Mouse (Mus musculus) small intestine, adult 2 months (tissue): ENCODE data around the gene Nxf1. TPM values are rescaled to one million over a fixed set of nuclear protein-coding genes. Genes with fewer than 3 reads are reported as not detected.

ENCODE experiments used
- H3K27ac ChIP-seq: fragments of 200-500 bp; 2 replicates; pipeline ENCODE4 v1.5.1; 2012; ENCODE audit warnings: low read depth, low read length, control low read depth, inconsistent platforms; ENCODE audit not compliant: insufficient read depth
- H3K27me3 ChIP-seq: fragments of 200-500 bp; 2 replicates; pipeline ENCODE4 v1.6.1; 2012; ENCODE audit warnings: mild to moderate bottlenecking, moderate library complexity, low read length, inconsistent platforms; ENCODE audit not compliant: control insufficient read depth, insufficient read depth
- H3K36me3 ChIP-seq: fragments of 200-500 bp; 2 replicates; pipeline ENCODE4 v1.6.1; 2012; ENCODE audit warnings: mild to moderate bottlenecking, low read length, control low read depth, inconsistent platforms; ENCODE audit not compliant: control insufficient read depth, insufficient read depth
- H3K4me1 ChIP-seq: fragments of 200-500 bp; 2 replicates; pipeline ENCODE4 v1.6.1; 2012; ENCODE audit warnings: low read length, inconsistent platforms, mixed read lengths; ENCODE audit not compliant: control insufficient read depth, insufficient read depth, insufficient read length
- H3K4me3 ChIP-seq: fragments of 200-500 bp; 2 replicates; pipeline ENCODE4 v1.5.1; 2012; ENCODE audit warnings: low read depth, mild to moderate bottlenecking, control low read depth, inconsistent platforms, low read length, moderate library complexity
- CTCF ChIP-seq: fragments of 200-500 bp; IDR thresholded peaks from 2 replicates; pipeline ENCODE4 v1.5.1; 2012; ENCODE audit warnings: low read depth, mild to moderate bottlenecking, control low read depth, inconsistent platforms, low read length, moderate library complexity, mixed read lengths; ENCODE audit not compliant: insufficient replicate concordance, insufficient read length; ENCODE audit errors: extremely low read depth
- POLR2A ChIP-seq: fragments of 200-500 bp; IDR thresholded peaks from 2 replicates; pipeline ENCODE4 v1.6.1; 2012; ENCODE audit warnings: low read depth, mild to moderate bottlenecking, control low read depth, inconsistent platforms, low read length, moderate library complexity
- WGBS: fragments of 180-500 bp; shearing (Covaris S2); methylation state at CpG from one replicate; pipeline ENCODE4 v1.1.7; 2018; 5-methylcytosine and 5-hydroxymethylcytosine counted together
- polyA plus RNA-seq: library from polyadenylated mRNA; depleted of rRNA; stranded (reverse); fragments of >200 nt; gene quantifications from 2 replicates; pipeline ENCODE4 v1.2.3, GENCODE M21; 2012; rRNA removed

The Nxf1 gene
- polyA plus RNA-seq, 1 experiment, result 25.4 TPM

DNA sequence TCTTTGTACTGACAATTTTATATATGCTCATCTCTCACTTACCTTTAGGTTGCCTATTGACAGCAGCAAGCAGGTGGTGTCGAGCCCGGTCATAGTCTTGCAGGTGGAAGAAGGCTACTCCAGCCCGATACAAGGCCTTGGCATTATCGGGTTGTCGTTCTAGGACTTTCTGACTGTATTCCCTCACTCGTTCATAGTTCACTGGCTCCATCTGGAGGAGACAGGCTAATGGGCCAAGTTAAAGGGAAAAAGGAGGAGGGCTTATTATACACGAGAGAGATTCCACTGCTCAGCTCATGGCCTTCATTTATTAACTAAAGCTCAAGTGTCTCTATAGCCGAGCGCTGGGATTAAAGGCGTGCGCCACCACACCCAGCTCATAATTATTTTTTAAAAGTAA is 58.9 kb downstream of the Nxf1 start:
- H3K4me3 ChIP-seq, result no peak overlapping the region
- 65% methylated on average over 11 of the region's 11 CpGs for WGBS
- H3K4me1 ChIP-seq, result peaks cover 2% of the 10 kb centered on the region; the same call in 1 of the 2 replicates
- TF ChIP-seq CTCF (no peak), POLR2A (no peak)
- H3K27me3 ChIP-seq, result no peaks in the 10 kb centered on the region
- peaks cover 34% of the 10 kb centered on the region for H3K36me3 ChIP-seq
- H3K27ac ChIP-seq, result no peak overlapping the region

DNA sequence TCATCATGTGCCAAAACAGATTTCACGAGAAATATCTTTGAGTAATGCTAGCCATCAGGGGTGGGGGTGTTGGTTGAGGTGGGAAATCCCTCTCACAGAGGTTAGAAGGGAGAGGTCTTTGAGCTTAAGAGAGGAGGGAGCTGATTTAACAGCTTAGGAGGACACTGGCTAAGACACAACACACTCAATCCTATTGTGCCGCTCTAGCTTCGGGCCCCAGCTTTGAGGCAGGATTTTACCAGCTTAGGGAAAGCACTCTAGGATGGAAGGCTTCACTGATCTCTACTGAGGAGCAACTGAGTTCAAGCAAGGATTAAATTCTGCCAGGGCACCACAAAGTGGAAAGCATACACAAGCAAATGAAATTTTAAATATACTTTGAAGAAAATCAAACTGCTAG is 60.1 kb downstream of the Nxf1 start:
- H3K4me3 ChIP-seq, result no peak overlapping the region
- H3K36me3 ChIP-seq, result peaks cover 25% of the 10 kb centered on the region
- H3K4me1 ChIP-seq, result peaks cover 2% of the 10 kb centered on the region; the same call in 1 of the 2 replicates
- WGBS, result 71% methylated on average over 3 of the region's 3 CpGs
- H3K27ac ChIP-seq, result no peak overlapping the region
- H3K27me3 ChIP-seq, result no peaks in the 10 kb centered on the region
- TF ChIP-seq CTCF (no peak), POLR2A (no peak)

DNA sequence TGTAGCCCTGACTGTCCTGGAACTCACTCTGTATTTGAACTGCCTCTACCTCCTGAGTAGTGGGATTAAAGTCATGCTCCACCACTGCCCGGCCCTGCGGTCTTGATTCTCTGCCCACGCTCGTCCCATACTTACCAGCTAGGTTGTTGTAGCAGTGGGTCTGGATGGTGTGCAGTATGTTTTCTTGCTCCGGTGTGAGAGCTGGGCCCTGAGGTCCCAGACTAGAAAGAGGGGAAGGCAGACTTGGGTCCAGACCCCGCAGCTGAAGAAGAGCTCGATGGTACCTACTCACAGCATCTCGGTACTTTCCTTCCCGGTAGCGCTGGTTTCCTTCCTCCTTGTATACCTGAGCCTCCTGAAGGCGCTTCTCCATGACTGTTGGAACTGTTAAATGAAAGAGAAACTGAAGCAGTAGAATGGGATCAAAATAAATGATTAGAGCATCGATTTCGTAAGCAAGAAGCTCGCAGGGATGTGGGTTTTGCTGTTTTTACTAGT is 61.5 kb downstream of the Nxf1 start:
- WGBS, result 4% methylated on average over 14 of the region's 14 CpGs
- H3K27me3 ChIP-seq, result no peaks in the 10 kb centered on the region
- peak overlapping the region; percentile 96 for H3K27ac ChIP-seq
- no peak for TF ChIP-seq POLR2A
- TF ChIP-seq CTCF, result no peak
- H3K36me3 ChIP-seq, result peaks cover 21% of the 10 kb centered on the region
- peak overlapping the region; percentile 96 for H3K4me3 ChIP-seq
- H3K4me1 ChIP-seq, result peaks cover 2% of the 10 kb centered on the region; the same call in 1 of the 2 replicates

- TF ChIP-seq CTCF (no peak), POLR2A (peak; percentile 70)
- H3K27me3 ChIP-seq, result no peaks in the 10 kb centered on the region
- peak within 1 kb of the TSS; percentile 96 for H3K4me3 ChIP-seq
- H3K4me1 ChIP-seq, result peaks cover 2% of the 10 kb centered on the region; the same call in 1 of the 2 replicates
- H3K27ac ChIP-seq, result peak within 1 kb of the TSS; percentile 98
- WGBS, result under 1% methylated on average over 33 of the region's 33 CpGs
- peaks cover 24% of the 10 kb centered on the region for H3K36me3 ChIP-seq
Observed at GRCm38 (mm10) chr19:8818801-8819595, 62.1 kb downstream of the Nxf1 start, which contains the start of gene Ttc9c. Gene Ttc9c (minus strand): TSS chr19:8819333.

DNA sequence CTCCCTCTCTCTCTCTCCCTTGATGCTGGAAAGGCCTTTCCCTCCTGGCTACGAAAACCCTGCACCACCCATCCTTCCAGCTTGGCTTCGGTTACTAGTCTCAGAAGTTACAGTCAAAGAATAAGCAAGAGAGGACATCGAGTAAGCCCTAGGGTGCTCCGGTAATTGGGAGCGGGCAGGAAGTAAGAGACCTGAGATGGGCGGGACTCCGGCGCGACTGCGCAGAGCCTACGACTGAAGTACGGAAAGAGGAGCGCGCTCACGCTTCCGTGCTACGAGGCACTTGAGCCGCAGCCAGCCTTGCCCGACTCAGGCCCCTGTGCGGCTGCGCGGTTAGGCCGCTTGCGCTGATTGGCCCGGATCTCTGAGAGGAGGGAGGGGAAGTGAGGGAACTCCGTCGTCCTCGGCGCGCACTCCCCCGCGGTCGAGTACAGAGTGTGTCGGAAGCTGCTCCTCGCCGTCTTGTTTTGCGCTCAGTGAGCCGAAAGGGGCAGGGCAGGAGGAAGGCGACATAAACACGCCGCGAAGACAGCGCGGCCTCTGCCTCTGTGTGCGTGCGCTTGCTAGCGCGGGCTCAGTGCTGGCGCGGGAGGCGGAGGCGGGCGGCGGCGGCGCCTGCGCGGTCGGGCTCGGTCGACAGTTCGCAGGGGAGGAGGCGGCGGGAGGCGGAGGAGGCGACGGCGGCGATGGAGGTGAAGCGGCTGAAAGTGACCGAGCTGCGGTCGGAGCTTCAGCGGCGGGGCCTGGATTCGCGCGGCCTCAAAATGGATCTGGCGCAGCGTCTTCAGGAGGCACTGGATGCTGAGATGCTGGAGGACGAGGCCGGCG is 62.9 kb downstream of the Nxf1 start, which contains the start of gene Hnrnpul2:
Hnrnpul2 (plus strand) TSS at position 415 of the 828 bp plus-strand sequence.
- no peak for TF ChIP-seq CTCF
- peak; percentile 95 for TF ChIP-seq POLR2A
- peaks cover 26% of the 10 kb centered on the region for H3K36me3 ChIP-seq
- H3K27me3 ChIP-seq, result no peaks in the 10 kb centered on the region
- peaks cover 2% of the 10 kb centered on the region; the same call in 1 of the 2 replicates for H3K4me1 ChIP-seq
- peak within 1 kb of the TSS; percentile 98 for H3K27ac ChIP-seq
- WGBS, result under 1% methylated on average over 82 of the region's 83 CpGs
- H3K4me3 ChIP-seq, result peak within 1 kb of the TSS; percentile 96

Other genes starting within 250 kb of the Nxf1 start
- not detected in 2 replicates for gene Slc22a8, start 165.8 kb upstream of the Nxf1 start, polyA plus RNA-seq
- not detected in 2 replicates for gene Slc22a6, start 139.0 kb upstream of the Nxf1 start, polyA plus RNA-seq
- 2.3 and 2.4 TPM in 2 replicates for gene Chrm1, start 93.3 kb upstream of the Nxf1 start, polyA plus RNA-seq
- gene Slc3a2, start 33.7 kb upstream of the Nxf1 start, polyA plus RNA-seq, result 132 and 391 TPM in 2 replicates
- gene Wdr74, start 21.2 kb upstream of the Nxf1 start, polyA plus RNA-seq, result 12.1 and 17.5 TPM in 2 replicates
- not detected in 2 replicates for gene 1700092M07Rik, start 16.4 kb upstream of the Nxf1 start, polyA plus RNA-seq
- gene Stx5a, start 15.7 kb upstream of the Nxf1 start, polyA plus RNA-seq, result 31.7 and 65.9 TPM in 2 replicates
- 117 and 142 TPM in 2 replicates for gene Tmem223, start 13.9 kb downstream of the Nxf1 start, polyA plus RNA-seq
- 59.9 and 96.2 TPM in 2 replicates for gene Tmem179b, start 17.4 kb downstream of the Nxf1 start, polyA plus RNA-seq
- gene Taf6l, start 29.3 kb downstream of the Nxf1 start, polyA plus RNA-seq, result 4.5 and 8.1 TPM in 2 replicates
- gene Polr2g, start 41.5 kb downstream of the Nxf1 start, polyA plus RNA-seq, result 7.7 and 13.5 TPM in 2 replicates
- 0.60 and 0.86 TPM in 2 replicates for gene Zbtb3, start 45.5 kb downstream of the Nxf1 start, polyA plus RNA-seq
- gene Ttc9c, start 62.3 kb downstream of the Nxf1 start, polyA plus RNA-seq, result 5.7 and 8.9 TPM in 2 replicates
- 9.2 and 20.9 TPM in 2 replicates for gene Hnrnpul2, start 62.9 kb downstream of the Nxf1 start, polyA plus RNA-seq
- 4.6 TPM in 1 of 2 replicates, not detected in the other for gene AC129217.1, start 72.7 kb downstream of the Nxf1 start, polyA plus RNA-seq
- 54.3 and 82.6 TPM in 2 replicates for gene Bscl2, start 80.4 kb downstream of the Nxf1 start, polyA plus RNA-seq
- 0.33 and 0.63 TPM in 2 replicates for gene Gng3, start 82.1 kb downstream of the Nxf1 start, polyA plus RNA-seq
- 0.11 and 0.17 TPM in 2 replicates for gene Lrrn4cl, start 93.7 kb downstream of the Nxf1 start, polyA plus RNA-seq
- 34.7 and 95.9 TPM in 2 replicates for gene Ubxn1, start 114.4 kb downstream of the Nxf1 start, polyA plus RNA-seq
- 14.0 and 19.2 TPM in 2 replicates for gene Uqcc3, start 123.8 kb downstream of the Nxf1 start, polyA plus RNA-seq
- 0.22 and 0.55 TPM in 2 replicates for gene Lbhd1, start 126.7 kb downstream of the Nxf1 start, polyA plus RNA-seq
- gene Gm49403, start 126.9 kb downstream of the Nxf1 start, polyA plus RNA-seq, result not detected in 2 replicates
- gene 1810009A15Rik, start 131.8 kb downstream of the Nxf1 start, polyA plus RNA-seq, result 9.5 and 11.4 TPM in 2 replicates
- gene Gm49416, start 131.9 kb downstream of the Nxf1 start, polyA plus RNA-seq, result not detected in 2 replicates
- 13.2 and 19.5 TPM in 2 replicates for gene Ints5, start 135.9 kb downstream of the Nxf1 start, polyA plus RNA-seq
- gene Ganab, start 141.0 kb downstream of the Nxf1 start, polyA plus RNA-seq, result 45.7 and 74.1 TPM in 2 replicates
- 40.1 and 69.5 TPM in 2 replicates for gene B3gat3, start 163.3 kb downstream of the Nxf1 start, polyA plus RNA-seq
- 7.2 and 15.1 TPM in 2 replicates for gene Rom1, start 172.3 kb downstream of the Nxf1 start, polyA plus RNA-seq
- gene Eml3, start 172.5 kb downstream of the Nxf1 start, polyA plus RNA-seq, result 18.4 and 32.2 TPM in 2 replicates
- gene Mta2, start 184.8 kb downstream of the Nxf1 start, polyA plus RNA-seq, result 15.0 and 21.7 TPM in 2 replicates
- 5.6 and 13.2 TPM in 2 replicates for gene Tut1, start 196.8 kb downstream of the Nxf1 start, polyA plus RNA-seq
- gene Eef1g, start 210.0 kb downstream of the Nxf1 start, polyA plus RNA-seq, result 90.2 and 129 TPM in 2 replicates
- gene Ahnak, start 232.2 kb downstream of the Nxf1 start, polyA plus RNA-seq, result 5.1 and 14.7 TPM in 2 replicates